Mouse (Mus musculus) v-Abl transformed pro-B cells (cell line): ENCODE data around the gene Mcm9.

ENCODE experiments used
- in situ Hi-C, 2 experiments: fragments of 400-800 bp; cut with MboI; formaldehyde crosslinking; loops; one replicate each; pipeline ENCODE4 v1.15.1; 2025; ENCODE audit not compliant: unreplicated experiment in 2 of 2

Mcm9 gene

DNA sequence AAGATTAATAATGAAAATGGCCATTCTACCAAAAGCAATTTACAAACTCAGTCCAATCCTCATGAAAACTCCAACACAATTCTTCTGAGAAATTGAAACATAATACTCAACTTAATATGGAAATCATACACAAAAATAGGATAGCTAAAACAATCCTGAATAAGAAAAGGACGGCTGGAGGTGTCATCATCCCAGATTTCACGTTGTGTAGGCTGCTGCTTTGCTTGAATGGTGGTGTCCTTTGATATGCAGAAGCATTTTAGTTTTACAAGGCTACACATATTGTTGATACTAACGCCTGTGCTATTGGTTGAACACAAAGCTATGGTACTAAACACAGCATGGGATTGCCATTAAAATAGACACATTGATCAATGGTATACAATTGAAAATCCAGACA, 44.5 kb downstream of the Mcm9 start:
- in situ Hi-C loops = loop anchor here in 1 of 2 experiments (10.0 kb wide), 1 partner anchor 51 kb away; no protein-coding TSS in a partner anchor

DNA sequence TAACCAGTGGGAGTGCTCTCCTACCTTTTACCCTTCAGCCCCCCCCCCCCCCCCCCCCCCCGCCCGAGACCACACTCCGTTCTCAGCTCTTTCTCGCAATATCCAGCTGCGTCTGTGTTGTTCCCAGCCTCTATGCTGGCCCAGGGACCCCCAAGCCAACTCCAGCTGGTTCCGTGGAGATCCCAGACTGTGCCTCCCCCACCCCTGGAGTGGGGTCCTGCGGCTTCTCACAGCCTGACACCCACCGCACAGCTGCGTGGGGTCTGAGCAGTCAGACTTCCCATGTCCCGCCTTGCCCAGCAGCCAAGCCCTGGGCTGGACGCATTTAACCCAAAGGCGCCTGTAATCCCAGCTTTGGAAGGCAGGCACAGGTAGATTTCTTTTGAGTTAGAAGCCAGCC, 49.2 kb downstream of the Mcm9 start:
- in situ Hi-C loops = loop anchor here in 1 of 2 experiments (10.0 kb wide), 1 partner anchor 46 kb away; no protein-coding TSS in a partner anchor

DNA sequence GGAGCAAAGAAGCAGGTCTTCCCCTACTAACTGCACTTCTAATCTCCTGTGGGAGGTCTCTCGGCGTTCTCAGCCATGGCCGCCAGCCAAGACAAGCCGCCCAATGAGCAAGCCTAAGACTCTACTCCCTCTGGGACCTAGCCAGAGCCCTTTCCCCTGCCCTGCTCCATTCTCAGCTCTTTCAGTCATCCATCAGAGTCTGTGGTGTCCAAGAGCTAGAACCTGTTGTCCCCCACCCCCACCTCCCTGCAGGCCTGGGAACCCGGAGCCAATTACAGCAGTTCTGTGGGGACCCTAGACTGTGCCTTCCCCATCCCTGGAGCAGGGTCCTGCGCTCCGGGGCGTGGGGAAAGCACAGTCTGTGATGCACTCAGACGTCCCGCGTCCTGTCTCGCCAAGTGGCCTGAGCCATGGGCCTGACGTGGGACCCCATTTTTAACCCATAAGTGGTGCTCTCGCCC, 49.6 kb downstream of the Mcm9 start:
- in situ Hi-C loops = loop anchor here in 1 of 2 experiments (10.0 kb wide), 1 partner anchor 46 kb away; no protein-coding TSS in a partner anchor

DNA sequence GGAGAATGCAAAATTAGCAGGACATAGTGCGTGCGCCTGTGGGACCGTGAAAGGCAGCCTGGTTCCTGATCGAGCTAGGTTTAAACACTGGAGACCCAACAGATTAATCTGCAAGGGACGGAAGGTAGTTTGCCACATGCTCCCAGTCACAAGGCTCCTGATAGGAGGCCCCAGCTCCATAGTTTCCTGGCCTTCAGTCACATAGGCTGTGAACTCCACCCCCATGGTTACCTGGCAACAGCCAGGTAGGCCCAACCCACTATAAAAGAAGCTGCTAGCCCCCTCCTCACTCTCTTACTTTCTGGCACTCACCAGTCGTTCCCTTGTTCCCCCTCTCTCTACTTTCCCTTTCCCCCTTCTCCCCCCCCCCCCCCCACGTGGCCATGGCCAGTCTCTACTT, 50.1 kb downstream of the Mcm9 start:
- in situ Hi-C loops = loop anchor here in 1 of 2 experiments (10.0 kb wide), 1 partner anchor 45 kb away; no protein-coding TSS in a partner anchor

DNA sequence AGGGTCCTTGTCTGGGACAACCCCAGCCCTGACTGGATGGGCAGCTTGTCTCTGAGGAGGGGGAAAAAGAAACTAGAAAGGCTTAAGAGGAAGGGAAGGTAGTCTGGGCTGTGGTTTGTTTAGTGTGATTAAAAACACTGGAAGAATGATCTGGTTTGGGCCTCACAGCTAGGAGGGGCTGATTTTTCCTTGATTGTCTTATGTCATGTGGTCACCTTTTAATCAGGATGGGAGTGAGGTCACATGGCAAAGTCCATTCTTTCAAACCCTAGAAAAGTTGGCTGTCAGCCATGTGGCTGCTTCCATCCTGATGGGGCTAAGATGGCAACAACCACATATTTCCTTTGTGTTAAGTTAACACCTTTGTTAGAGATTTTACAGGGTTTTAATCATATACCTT, 61.7 kb downstream of the Mcm9 start:
- in situ Hi-C loops = no loop called here

DNA sequence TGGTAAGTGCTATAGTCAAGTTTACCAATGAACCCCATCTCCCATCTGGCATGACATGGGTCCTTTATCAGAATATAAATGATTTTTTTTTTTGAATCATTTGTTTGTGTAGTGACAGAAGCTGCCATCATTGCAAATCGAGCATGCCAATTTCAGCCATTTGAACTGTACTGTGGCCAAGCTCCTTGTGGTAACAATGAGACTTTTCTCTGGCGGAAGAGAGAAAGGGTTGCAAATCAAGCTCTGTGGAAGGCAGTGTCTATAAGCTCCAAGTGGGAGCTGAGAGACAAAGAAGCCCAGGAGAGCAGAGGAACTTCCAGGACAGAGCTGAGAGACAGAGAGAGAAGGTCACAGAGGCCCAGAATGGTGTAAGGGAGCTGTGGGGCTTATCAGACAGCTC, 64.7 kb downstream of the Mcm9 start:
- in situ Hi-C loops = no loop called here

DNA sequence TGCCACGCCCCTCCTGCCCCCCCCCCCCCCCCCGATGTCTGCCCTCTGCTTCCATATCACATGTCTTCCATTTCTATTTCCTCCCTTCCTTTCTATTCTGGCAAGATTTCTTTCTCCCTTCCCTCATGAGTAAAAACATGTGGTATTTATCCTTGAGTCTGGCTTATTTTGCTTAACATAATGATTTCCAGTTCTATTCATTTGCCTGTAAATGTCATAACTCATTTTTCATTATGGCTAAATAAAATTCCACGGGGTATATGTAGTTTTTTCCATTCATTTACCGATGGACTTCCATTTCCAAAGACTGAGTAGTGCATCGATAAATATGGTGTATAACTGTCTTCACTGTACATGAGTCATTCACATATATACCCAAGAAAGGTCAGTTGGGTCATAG, 68.2 kb downstream of the Mcm9 start:
- in situ Hi-C loops = no loop called here

DNA sequence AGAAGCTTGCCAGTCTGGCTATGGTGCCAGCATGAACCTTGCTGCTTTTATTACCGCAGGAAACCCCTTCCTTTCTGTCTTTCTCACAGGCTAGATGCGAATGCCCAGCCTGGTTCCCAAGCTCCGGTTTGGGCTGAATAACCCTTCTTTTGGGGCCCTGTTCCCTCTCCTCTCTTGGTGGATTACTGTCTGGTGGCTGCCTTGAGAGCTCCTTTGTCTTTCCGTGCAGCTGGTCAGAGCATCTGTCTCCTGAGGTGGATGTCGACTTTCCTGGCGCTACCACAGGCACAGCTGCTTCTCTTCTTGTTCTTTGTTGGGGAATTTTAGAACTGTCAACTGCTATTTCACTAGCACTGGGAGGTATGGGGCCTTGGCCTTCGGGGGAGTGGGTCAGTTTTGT, 92.6 kb downstream of the Mcm9 start:
- in situ Hi-C loops = loop anchor here (10.0 to 25.0 kb wide), 4 partner anchors 47 to 1750 kb away; no protein-coding TSS in a partner anchor

DNA sequence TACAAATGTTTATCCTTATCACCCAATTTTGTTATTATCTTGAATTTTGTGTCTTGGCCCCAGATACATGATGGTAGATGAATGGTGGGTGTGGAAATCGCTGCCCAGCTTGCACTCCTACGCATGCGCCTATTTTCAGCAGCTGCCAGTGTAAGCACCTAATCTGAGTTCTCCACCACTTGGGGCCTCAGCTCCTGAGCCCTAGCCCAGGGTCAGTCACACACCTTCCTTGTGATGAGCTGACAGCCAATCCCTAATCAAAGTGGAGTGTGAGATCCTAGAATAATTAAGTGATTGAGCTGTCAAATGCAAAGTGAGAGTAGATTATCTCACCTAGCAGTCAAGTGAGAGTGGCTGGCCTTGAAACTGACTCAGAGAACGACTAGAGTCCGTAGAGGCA, 97.9 kb downstream of the Mcm9 start:
- in situ Hi-C loops = loop anchor here (10.0 to 25.0 kb wide), 4 partner anchors 53 to 1745 kb away; no protein-coding TSS in a partner anchor

DNA sequence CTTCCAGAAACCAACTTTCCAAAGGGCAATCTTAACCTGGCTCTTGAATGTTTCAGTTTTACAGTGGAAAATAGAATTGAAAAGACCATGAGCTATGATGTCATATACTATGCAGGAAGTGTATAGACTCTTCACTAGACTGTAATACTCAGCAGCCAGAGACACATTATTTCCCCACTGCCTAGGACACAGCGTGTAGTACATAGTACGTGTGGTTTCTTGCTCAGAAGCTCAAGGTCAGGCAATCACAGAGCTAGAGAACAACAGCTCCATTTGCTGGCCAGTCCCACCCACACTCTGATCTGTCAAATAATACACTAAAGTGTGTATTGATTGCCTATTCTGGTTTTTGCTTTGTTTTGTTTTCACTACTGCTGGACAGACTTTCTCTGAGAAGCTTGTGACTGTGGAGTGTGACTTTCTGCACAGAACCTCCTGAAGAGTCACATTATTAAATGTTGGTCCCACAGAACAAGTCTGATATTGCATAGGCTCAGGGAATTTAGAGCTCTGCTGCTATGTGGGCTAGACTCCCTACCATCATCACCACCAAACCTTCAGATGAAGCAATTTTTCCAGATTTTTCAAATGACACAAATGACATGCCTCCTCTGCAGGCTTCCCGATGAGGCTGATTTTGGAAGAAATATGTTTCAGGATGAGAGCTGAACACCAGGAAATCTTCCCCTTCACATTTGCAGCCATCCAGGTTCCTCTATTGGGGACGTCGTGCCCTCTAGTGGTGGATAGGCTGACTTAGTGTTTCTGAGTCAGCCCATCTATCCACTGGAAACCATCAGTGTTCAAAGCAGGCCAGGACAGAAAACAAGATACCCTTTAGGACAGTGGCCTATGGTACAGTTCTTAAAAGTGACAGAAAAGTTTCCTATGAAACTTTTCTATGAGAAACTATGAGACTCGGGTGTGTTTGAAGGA, 102.1 kb downstream of the Mcm9 start:
- in situ Hi-C loops = loop anchor here in 1 of 2 experiments (25.0 kb wide), 3 partner anchors 259 to 1741 kb away; no protein-coding TSS in a partner anchor

DNA sequence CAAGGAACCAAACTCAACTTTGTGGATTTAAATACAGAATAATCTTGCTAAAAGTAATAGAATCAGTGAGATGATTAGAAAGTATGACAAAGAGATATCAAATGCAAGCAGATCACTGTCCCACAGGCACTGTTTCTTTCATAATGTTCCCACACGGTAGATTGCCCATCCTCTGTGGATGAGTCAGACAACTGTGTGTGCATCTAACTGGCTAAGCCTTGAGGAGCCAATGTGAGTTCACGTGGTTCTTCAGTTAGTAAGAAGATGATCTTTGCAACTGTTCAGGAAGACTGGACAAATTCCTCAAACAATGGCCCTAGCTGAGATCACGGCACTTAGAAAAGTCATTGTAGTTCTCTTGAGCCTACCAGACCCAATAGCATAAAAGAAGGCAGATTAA, 102.9 kb downstream of the Mcm9 start:
- in situ Hi-C loops = loop anchor here in 1 of 2 experiments (25.0 kb wide), 3 partner anchors 260 to 1740 kb away; no protein-coding TSS in a partner anchor

DNA sequence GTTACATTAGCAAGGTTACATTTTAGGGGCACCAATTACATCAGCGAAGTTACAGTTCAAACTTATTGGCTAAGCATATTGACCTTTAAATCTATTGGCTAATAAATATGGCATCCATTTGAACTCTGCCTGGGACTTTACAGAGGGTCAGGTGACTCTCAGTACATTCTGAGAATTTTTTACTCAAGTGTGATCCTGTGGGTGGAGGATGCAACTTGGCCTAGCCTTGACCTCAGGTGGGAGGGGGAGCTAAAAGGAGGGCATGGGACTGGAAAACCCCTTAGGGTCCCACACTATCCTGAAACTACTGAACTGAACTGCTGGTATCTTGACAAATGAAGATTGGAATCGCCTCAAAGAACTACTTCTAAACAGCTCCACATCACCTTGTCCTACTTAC, 103.9 kb downstream of the Mcm9 start:
- in situ Hi-C loops = loop anchor here in 1 of 2 experiments (25.0 kb wide), 3 partner anchors 261 to 1739 kb away; no protein-coding TSS in a partner anchor

DNA sequence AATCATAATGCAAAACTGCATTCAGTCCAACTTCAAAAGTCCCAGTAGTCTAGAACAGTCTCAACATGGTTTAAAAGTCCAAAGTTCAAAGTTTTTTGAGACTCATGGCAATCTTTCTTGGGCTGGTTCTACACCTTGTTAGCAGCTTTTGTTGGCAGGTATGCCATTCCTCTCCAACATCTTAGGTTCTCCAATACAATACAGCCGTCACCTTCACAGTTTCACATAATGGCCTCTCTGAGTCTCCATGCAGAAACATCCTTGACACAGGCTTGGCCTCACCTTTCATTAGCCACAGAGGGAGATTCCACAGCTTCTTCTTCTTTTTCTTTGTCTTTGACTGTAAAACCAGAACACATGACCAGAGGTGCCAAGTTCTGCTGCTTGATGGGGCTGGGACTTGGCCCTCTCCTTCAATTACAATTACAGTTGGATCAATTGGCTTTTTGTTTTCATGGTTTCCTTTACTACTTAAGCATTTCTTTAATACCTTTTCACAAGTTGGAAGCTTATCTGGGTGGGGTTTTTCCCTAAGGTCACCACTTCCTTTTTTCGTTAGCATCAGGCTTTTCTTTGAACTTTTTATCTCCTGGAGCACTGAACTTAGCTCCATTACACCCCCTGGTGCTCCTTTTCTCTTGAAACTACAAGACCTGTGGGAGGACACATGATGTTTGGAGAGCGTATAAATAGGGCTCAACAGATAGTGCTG, 104.8 kb downstream of the Mcm9 start:
- in situ Hi-C loops = loop anchor here in 1 of 2 experiments (25.0 kb wide), 3 partner anchors 262 to 1738 kb away; no protein-coding TSS in a partner anchor

DNA sequence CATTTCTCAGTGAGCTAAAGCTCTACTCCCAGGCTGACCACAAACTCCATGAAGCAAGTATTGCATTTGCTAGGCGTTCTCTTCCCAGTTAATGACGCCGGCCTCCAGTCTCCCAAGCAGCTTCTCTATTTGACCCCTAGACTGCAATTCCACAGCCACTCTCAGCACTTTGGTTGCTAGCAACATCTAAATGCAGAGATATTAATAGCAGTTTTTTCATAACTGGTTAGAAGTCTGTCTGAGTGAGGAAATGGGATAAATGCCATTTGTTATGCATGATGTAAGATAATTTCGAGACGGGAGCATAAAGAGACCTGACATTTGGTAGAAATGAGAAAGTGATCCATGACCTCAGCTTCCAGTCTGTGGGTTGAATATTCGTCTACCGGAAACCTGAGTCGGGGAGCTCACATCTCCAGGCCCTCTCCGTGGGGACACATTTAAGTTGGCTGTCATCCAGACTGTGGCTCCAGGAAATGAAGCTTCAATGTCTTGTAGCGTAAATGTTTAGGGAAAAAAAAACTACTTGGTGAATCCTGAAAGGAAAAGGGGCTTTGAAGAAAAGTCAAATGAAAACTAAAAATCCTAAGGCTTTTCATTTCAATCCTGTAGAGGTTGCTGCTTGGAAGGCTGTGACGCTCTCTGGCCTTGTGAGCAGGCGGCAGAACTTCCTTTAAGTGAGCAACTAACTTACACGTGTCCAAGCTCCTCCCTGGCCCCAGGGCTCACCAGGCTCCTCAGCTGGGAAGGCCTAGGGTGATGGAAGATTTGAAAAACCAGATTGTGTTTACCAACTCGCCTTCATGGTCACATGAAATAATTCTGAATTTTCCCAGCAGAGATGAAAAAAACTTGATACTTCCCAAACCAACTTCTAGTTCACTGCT, 110.9 kb downstream of the Mcm9 start:
- in situ Hi-C loops = loop anchor here in 1 of 2 experiments (25.0 kb wide), 2 partner anchors 407 to 1732 kb away; no protein-coding TSS in a partner anchor

DNA sequence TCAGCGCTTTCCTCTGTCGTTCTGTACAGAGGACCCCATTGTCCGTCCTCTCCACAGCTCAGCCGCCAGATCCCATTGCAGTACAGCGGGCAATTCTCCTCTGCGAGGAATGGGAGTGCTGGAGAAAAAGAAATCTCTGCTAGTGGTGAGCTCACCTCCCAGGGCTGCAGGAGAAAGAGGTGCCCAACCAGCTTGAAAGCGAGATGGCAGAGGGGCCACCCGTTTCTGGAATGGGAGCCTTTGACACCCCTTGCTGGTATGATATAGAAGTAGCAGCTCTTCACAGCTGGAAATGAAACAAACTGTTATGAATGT, 111.7 kb downstream of the Mcm9 start:
- in situ Hi-C loops = loop anchor here in 1 of 2 experiments (25.0 kb wide), 2 partner anchors 406 to 1731 kb away; no protein-coding TSS in a partner anchor

DNA sequence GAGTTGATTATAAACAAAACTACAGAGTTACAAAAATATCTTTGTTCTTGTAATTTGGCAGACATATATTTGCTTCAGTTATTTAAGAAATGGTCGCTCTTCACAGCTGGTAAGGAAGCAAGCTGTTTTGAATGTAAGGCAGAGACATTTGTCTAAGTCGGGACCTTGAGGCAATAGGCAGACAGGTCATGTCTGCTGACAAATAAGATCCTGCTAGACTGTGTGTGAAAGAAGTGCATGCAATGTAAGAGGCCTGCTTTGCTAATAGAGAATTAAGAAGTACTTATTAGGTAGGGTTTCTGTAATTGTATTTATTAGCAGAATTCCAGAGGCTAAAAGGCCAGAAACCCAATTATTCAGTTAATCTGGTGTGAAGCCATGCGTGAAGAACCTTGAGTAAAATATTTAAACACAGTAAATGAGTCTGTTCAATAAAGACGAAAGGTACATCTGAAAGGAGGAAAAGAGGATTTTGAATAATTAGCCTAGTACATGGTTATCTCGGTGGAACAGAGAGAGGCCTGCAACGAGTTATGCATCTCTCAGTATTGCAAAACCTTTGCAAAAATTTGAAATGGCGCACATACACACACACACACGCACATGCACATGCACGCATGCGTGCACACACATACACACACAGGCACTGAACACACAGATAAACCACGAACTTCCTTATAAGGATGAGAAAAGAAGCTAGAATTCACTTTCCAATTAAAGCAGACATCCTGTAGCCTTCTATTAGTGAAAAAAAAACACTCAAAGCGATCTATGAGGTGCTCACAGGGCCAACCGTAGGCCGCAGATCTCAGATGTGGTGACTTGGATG, 112.3 kb downstream of the Mcm9 start:
- in situ Hi-C loops = loop anchor here in 1 of 2 experiments (25.0 kb wide), 2 partner anchors 406 to 1731 kb away; no protein-coding TSS in a partner anchor

DNA sequence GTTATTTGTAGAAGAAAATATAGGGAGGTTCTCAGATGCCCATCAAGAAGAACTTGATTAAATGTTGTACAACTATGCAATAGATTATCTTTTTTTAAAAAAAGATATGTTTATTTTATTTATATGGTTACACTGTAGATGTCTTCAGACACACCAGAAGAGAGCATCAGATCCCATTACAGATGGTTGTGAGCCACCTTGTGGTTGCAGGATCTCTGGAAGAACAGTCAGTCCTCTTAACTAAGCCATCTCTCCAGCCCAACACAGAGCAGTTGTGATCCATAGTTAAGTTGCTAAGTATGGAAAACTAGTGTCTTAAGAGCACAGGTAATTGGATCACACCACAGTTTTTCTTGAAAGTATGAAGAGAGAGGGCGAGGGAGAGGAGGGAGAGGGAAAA, 117.7 kb downstream of the Mcm9 start:
- in situ Hi-C loops = loop anchor here in 1 of 2 experiments (5.0 to 25.0 kb wide), 3 partner anchors 165 to 1725 kb away; no protein-coding TSS in a partner anchor

DNA sequence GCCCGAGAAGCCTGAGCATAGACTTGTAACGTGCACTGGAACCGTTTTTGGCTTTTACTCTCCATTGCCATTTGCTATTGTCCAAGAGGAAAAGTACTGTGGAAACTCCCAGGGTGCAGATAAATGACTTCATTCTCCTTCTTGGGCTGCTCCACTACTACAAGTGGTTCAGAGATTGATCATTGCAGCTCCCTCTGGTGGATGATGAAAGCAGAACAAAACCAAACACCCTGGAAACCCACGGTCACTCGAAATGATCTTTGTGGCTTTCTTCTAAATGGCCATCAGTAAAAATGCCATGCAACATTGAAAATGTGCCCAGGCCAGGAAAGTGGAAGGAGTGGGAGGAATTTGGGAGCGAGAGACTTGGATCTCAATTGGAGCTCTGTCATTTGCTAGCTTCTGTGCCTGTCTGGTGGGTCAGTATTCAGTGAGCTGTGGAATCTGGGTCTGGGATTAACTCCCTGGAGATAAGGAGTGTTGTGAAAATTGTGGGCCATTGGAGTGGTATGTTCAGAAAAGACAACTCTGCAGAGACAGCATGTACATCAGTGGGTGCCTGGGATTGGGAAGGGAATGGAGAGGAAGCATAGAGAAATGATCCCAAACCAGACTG, 121.0 kb downstream of the Mcm9 start:
- in situ Hi-C loops = loop anchor here (5.0 to 25.0 kb wide), 3 partner anchors 162 to 1722 kb away; no protein-coding TSS in a partner anchor
